Comparison of ENCODE assay signal across 21 mouse cellular contexts in genomic region chr3:97748789-97749188, GRCm38 (mm10).
"Had no signal": no experiment of that assay in that cellular context is flagged by ENCODE, and none has a peak within 500 bp of the region (broad histone marks: within the 10 kb centered on the region; RNA-seq: fewer than 3 reads in every experiment).

No protein-coding gene starts in this region.

- H3K4me3 ChIP-seq: intestine, embryonic 15.5 days; kidney, embryonic 15.5 days; limb, embryonic 12.5 days; limb, embryonic 15.5 days; liver, embryonic 15.5 days had no signal

- H3K4me2 ChIP-seq: intestine, embryonic 15.5 days; kidney, embryonic 15.5 days; limb, embryonic 12.5 days; limb, embryonic 15.5 days; liver, embryonic 11.5 days; liver, embryonic 15.5 days; lung, embryonic 14.5 days had no signal

- H3K9me3 ChIP-seq: intestine, embryonic 15.5 days; kidney, embryonic 15.5 days; limb, embryonic 12.5 days; limb, embryonic 15.5 days; liver, embryonic 15.5 days had no signal

- ATAC-seq: intestine, embryonic 15.5 days had no signal

- H3K27me3 ChIP-seq: intestine, embryonic 15.5 days; kidney, embryonic 15.5 days; limb, embryonic 12.5 days; limb, embryonic 15.5 days; liver, embryonic 15.5 days had no signal

- H3K27ac ChIP-seq: intestine, embryonic 15.5 days; kidney, embryonic 15.5 days; limb, embryonic 12.5 days; limb, embryonic 15.5 days; liver, embryonic 15.5 days; macrophage; stomach, postnatal 0 days had no signal

- H3K9ac ChIP-seq: intestine, embryonic 15.5 days; kidney, embryonic 15.5 days; limb, embryonic 12.5 days; limb, embryonic 15.5 days; liver, embryonic 15.5 days; lung, embryonic 14.5 days had no signal

- DNase-seq: kidney, adult 11 months; kidney, adult 8-10 months; kidney, postnatal 10 days; kidney, postnatal 4 days; left cerebral cortex, postnatal 4 days; lung, embryonic 14.5 days; midbrain, embryonic 14.5 days; right cerebral cortex, adult 18-20 months; right cerebral cortex, postnatal 14 days; right cerebral cortex, postnatal 4 days; thymus, adult 2 months; thymus, postnatal 14 days; thymus, postnatal 4 days had no signal

- H3K4me1 ChIP-seq: intestine, embryonic 15.5 days; kidney, embryonic 15.5 days; limb, embryonic 12.5 days; limb, embryonic 15.5 days; liver, embryonic 15.5 days had no signal
